Mouse (Mus musculus) myocyte (in vitro differentiated cells): ENCODE data around the gene Lamb1. TPM values are rescaled to one million over a fixed set of nuclear protein-coding genes. Genes with fewer than 3 reads are reported as not detected.

ENCODE experiments used
- H3K27me3 ChIP-seq: one replicate; pipeline ENCODE4 v1.6.1; 2011; ENCODE audit not compliant: control insufficient read depth, insufficient read depth, insufficient read length
- H3K36me3 ChIP-seq: one replicate; pipeline ENCODE4 v1.6.1; 2011; ENCODE audit not compliant: control insufficient read depth, insufficient read depth
- H3K4me2 ChIP-seq: one replicate; pipeline ENCODE4 v1.6.1; 2011; ENCODE audit warnings: low read depth, control low read depth
- H3K4me3 ChIP-seq: one replicate; pipeline ENCODE4 v1.5.1; 2011; ENCODE audit warnings: mild to moderate bottlenecking, control low read depth, moderate library complexity
- H3K79me2 ChIP-seq: one replicate; pipeline ENCODE4 v1.6.1; 2011; ENCODE audit not compliant: control insufficient read depth, insufficient read depth
- H3ac ChIP-seq: one replicate; pipeline ENCODE4 v1.6.1; 2011; ENCODE audit not compliant: control insufficient read depth, insufficient read length
- MAX ChIP-seq: IDR thresholded peaks from one replicate; pipeline ENCODE4 v1.6.1; 2011; ENCODE audit warnings: low read depth, mild to moderate bottlenecking, control low read depth
- MYOD1 ChIP-seq, 3 experiments: IDR thresholded peaks; one replicate each; pipeline ENCODE4 v1.6.1; 2011; ENCODE audit warnings: control low read depth in 2 of 3, low read depth in 2 of 3, mild to moderate bottlenecking in 2 of 3, moderate library complexity in 1 of 3; ENCODE audit not compliant: insufficient read length in 2 of 3, control insufficient read depth in 1 of 3
- POLR2A ChIP-seq: IDR thresholded peaks from one replicate; pipeline ENCODE4 v1.6.1; 2011; ENCODE audit warnings: low read depth, mild to moderate bottlenecking, control low read depth, moderate library complexity; ENCODE audit not compliant: insufficient read length
- POLR2AphosphoS2 ChIP-seq: IDR thresholded peaks from one replicate; pipeline ENCODE4 v1.6.1; 2011; ENCODE audit warnings: low read depth, control low read depth; ENCODE audit not compliant: insufficient read length
- REST ChIP-seq: IDR thresholded peaks from one replicate; pipeline ENCODE4 v1.6.1; 2011; ENCODE audit warnings: mild to moderate bottlenecking, control low read depth, moderate library complexity; ENCODE audit not compliant: insufficient read depth, insufficient read length
- SRF ChIP-seq: IDR thresholded peaks from one replicate; pipeline ENCODE4 v1.6.1; 2011; ENCODE audit warnings: low read depth; ENCODE audit not compliant: control insufficient read depth, insufficient read length
- TCF12 ChIP-seq: IDR thresholded peaks from one replicate; pipeline ENCODE4 v1.6.1; 2011; ENCODE audit warnings: mild to moderate bottlenecking, control low read depth; ENCODE audit not compliant: poor library complexity, insufficient read depth, severe bottlenecking
- TCF3 ChIP-seq: IDR thresholded peaks from one replicate; pipeline ENCODE4 v1.6.1; 2011; ENCODE audit warnings: low read depth, control low read depth; ENCODE audit not compliant: insufficient read length
- USF1 ChIP-seq: IDR thresholded peaks from one replicate; pipeline ENCODE4 v1.6.1; 2011; ENCODE audit warnings: low read depth, mild to moderate bottlenecking, control low read depth, moderate library complexity
- polyA plus RNA-seq: library from polyadenylated mRNA; unstranded; fragments of >200 nt; fragmentation: generic; extraction: Trizol; gene quantifications from one replicate; pipeline ENCODE4 v1.2.1, GENCODE M21; 2012; ENCODE audit warnings: missing spikeins

The Lamb1 gene
- polyA plus RNA-seq, 1 experiment: 69.4 TPM

DNA sequence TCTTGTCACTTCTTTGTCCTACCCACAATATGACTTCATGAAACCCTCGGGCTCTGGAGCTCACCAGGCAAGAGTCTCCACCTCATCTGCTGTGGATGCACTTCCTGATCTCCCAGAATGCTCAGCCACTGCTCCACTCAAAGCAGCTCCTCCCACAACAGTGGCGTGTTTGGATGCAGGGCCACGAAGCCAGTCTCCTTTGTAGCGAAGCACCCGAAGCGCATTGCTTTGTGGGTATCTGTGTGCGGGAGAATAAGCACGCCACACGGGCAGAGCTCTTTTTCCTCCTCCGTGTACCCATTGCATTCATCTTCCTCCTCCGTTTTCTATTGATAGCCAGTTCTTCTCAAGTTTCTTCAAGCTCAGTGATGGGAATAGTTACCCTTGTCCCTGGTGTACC is 112.2 kb downstream of the Lamb1 start:
- TF ChIP-seq MYOD1 (IDR thresholded peaks at IDR 0.05; ENCODE audit: control insufficient read depth in 1 of 3, insufficient read length in 2 of 3, low read depth in 2 of 3) (no peak), TCF12 (no peak), POLR2A (no peak), POLR2AphosphoS2 (no peak), SRF (no peak), MAX (no peak), REST (no peak), USF1 (no peak), TCF3 (no peak)
- H3K4me2 ChIP-seq: no peak overlapping the region
- H3K27me3 ChIP-seq: peaks cover 6% of the 10 kb centered on the region
- H3K4me3 ChIP-seq: no peak overlapping the region
- H3ac ChIP-seq: no peak overlapping the region
- H3K36me3 ChIP-seq: no peaks in the 10 kb centered on the region
- no peaks in the 10 kb centered on the region for H3K79me2 ChIP-seq

Other genes with a start within 250 kb of the Lamb1 start
- 0.54 TPM for gene Fam110c, start 191.4 kb upstream of the Lamb1 start, polyA plus RNA-seq
- not detected for gene Gm6993, start 24.5 kb upstream of the Lamb1 start, polyA plus RNA-seq
- 60.9 TPM for gene Dld, start 86.2 kb downstream of the Lamb1 start, polyA plus RNA-seq
- not detected for gene Slc26a3, start 125.6 kb downstream of the Lamb1 start, polyA plus RNA-seq
- gene Cbll1, start 234.4 kb downstream of the Lamb1 start, polyA plus RNA-seq: 8.6 TPM